Mouse (Mus musculus): ENCODE measurements around the gene Jag1.

DNA sequence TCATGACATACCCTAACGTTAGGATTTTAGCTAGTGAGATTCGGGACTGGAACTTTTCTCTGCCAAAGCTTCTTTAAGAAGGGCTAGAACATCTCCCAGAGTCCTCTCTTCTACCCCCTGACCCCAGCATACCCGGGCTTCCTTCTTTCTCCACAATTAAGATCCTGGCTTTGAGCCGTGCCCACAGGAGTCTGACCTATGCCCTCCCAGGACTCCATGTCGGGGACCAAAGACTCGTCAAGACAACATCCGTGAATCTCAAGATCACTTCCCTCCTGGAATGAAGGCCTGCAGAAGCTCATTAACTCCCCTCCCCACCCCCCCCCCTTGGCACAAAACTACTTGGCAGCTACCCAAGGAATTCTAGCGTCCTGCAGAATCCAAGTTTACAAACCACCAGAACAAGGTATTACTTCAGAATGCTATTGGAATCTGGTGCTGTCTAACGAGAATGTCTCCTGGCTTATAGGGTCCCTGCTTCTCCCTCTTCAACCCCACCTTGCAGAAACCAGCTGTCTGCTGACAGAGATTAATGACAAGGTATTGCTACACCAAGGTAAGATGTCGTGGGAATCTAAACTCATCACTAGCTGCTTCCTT, 36.6 kb downstream of the Jag1 start:
- no peak for TF ChIP-seq CTCF (IDR thresholded peaks at IDR 0.05; ENCODE audit: low read depth)
- TF ChIP-seq EP300 (IDR thresholded peaks at IDR 0.05; ENCODE audit: low read depth) = no peak

Measured in heart, postnatal 0 days (tissue).